Mouse (Mus musculus) layer of hippocampus, postnatal 10 days (tissue): ENCODE data around the gene Ptgr2. TPM values are rescaled to one million over a fixed set of nuclear protein-coding genes. Genes with fewer than 3 reads are reported as not detected.
A peak's percentile ranks its signal among the peaks of the same experiment; 100 is the strongest.
"Not testable (repeated sequence)": the region's sequence is repeated elsewhere in the genome, so short reads cannot be mapped to it uniquely, and the experiment has no call there.

Experiments used
- DNase-seq, 2 experiments: peaks; one replicate each; pipeline ENCODE4 v3.0.0; 2021; ENCODE audit warnings: low spot score in 2 of 2
- long read RNA-seq: library from polyadenylated mRNA; stranded (forward); transcript quantifications from one replicate; pipeline ENCODE4 v2.0.0, GENCODE M21; 2023
- total RNA-seq, 2 experiments: library from RNA; stranded (reverse); gene quantifications; 2 replicates each; pipeline ENCODE4 v1.2.3; 2021

The Ptgr2 gene
- total RNA-seq, result 10 to 100 TPM; 29.1 to 34.5 TPM
- long read RNA-seq, transcript Ptgr2-201 (10 exons, 3,168 nt), result major isoform, 44 of 57 reads
- long read RNA-seq, partial matches to known transcripts, result 3 of 57 reads
- long read RNA-seq, other reads (novel, unspliced or antisense), result 8 of 57 reads

DNA sequence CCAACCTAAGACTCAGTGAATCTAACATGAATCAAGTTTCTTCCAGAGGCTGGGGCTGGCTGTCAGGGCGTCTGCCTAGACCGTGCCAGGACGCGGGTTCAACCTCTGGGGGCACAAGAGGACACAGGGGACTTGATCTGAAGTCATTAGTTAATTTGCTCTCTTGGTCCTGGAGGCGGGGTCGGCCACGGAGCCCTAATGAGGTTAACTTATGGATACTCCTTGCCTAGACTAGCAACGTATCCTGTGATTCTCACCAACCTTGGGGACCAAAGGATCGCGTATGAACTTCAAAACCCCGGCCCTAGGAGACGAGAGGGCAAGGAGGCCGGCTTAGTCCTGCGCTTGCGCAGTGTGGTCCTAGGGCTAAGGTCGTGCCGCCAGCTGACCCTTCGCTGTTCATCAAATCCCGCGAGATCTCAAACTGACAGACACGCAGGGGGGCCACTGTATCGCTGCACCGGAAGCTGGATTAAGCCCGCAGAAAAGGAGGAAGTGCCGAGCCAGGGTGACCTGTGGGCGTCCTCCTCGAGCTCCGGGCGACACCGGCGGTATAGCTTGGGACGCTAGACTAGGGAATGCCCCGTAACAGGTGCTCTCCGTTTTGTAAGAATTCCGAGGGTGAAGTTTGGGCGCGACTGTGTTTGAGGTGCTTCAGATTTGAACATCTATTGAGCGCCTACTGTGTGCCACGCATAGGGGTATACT lies at the start of gene Ptgr2:
Ptgr2 (plus strand) TSS at position 348 of the 708 bp plus-strand sequence.
- peak; percentile 85 to 87 for DNase-seq

DNA sequence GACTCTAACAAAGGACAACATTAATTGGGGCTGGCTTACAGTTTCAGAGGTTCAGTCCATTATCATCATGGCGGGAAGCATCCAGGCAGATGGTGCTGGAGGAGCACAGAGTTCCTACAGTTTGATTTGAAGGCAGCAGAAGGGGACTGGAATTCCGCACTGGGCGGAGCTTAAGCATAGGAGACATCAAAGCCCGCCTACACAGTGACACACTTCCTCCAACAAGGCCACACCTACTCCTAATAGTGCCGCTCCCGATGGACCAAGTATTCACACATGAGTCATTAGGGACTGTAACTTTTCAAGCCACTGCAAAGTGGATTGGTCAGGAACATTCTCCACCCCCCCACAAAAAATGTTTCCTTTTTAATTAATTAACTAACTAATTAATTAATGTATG lies 49.5 kb upstream of the Ptgr2 start:
- DNase-seq, result no peak

DNA sequence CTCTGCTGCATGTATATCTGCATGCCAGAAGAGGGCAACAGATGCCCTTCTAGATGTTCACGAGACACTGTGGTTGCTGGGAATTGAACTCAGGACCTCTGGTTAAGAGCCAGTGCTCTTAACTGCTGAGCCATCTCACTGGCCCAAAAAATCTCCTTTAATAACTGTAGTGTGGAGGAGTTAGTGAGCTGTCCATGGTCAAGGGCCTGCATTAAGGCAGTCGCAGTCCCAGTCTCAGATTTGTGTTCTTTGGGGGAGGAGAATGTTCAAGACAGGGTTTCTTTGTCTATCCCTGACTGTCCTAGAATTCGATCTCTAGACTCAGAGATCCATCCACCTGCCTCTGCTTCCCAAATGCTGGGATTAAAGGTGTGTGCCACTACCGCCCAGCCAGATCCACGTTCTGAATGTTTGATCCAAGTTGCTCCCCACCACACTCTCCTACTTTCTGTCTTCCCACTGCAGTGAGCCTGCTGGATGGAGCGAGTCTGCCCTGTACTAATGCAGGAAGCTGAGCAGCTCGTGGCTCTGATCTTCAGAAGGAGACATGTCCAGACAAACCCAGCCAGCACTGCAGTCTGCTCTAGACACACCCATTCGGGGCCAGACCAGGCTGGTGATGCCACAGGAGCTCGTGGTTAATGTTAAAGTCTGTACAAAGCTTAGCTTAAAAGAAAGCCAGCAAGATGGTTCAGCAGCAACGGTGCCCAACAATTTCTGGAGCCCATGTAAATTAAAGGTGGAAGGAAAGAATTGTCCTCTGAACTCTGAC lies 48.9 kb upstream of the Ptgr2 start:
- no peak for DNase-seq

DNA sequence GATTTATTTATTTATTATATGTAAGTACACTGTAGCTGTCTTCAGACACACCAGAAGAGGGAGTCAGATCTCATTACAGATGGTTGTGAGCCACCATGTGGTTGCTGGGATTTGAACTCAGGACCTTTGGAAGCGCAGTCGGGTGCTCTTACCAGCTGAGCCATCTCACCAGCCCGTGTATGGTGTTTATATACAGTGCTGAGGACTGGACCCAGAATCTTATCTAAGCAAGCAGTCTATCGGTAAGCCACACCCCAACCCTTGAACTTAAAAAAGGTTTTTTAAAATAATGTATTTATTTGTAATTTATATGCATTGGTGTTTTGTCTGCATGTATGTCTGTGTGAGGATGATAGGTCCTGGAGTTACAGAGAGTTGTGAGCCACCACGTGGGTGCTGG lies 48.0 kb upstream of the Ptgr2 start:
- not testable (repeated sequence) for DNase-seq

DNA sequence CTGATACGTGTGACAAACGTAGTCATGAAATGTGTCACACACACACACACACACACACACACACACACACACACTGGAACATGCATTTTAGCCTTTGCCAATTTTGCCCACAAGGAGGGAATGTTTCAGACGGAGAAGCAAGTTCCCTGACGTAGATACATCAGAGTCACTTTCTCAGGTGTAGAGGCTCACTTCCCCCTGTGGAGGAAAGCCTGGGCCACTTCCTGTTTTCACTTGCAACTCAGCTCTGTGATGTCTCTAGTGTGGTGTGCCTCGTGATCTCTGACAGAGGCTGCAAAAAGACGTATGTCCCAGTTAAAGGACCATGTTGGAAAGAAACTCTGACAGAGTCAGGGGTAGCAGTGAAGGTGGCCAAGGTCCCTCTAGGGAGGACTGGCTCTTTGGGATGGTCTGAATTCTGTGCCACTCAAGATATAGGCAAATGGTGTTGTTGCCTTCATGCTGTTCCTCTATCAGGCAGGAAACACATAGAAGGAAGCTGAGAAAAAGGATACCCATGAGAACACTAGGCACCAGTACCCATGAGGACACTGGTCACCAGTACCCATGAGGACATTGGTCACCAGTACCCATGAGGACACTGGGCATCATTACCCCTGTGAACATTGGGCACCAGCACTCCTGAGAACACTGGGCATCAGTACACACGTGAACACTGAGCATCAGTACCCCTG lies 41.8 kb upstream of the Ptgr2 start:
- no peak for DNase-seq

DNA sequence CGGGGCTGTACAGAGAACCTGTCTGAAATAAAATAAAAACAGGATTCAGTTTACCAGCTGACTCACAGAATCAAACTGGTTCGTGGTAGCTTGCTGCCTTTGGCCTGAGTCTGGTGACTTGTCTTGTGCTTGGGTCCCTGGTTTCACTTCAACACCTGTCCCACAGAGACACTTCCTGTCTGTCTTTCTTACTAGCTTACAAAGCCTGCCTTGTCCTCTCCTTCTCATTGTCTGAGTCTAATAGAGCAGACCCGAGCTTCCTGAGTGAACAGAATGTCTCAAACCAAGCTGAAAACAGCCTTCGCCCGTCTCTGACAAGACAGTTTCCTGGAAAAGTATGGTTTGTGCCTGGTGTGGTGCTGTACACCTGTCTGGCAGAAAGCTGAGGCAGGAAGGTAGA lies 39.3 kb upstream of the Ptgr2 start:
- no peak for DNase-seq

DNA sequence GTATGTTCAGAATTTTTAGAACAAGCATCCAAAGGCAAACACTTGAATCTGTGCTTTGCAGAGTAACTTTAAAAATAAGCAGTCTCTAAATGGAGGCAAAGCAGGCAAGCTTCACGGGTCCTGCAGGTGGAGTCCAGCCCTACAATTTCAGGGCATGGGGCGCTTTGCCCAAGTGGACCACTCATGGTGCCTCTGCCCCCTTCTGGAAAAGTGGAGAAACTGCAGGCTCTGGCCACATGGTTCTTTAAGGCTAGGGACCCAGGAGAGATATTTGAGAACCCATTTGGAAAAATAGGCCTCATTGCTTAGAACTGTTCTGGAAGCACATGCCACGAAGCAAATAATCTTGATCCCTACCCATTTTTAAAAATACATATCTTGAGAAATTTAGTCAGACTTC lies 35.8 kb upstream of the Ptgr2 start:
- DNase-seq, result peak; percentile 65 to 72

DNA sequence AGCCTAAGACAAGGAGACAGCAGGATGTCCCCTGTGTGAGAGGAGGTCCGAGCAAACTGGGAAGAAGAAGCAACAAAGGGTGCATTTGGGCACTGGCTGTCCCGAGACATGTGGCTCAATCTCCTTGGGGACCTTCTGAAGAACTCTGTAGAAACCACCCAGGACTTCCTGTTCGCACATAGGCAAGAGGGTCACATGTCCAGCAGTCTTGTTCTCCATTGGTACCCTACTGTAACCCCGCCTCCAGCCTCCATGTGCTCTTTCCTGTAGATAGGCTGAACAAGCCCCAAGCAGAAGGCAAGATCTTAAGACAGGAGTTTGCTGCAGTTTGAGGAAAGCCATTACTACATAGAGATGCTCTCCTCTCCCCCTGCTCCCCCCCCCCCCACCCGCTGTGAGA lies 32.2 kb upstream of the Ptgr2 start:
- DNase-seq, result no peak

DNA sequence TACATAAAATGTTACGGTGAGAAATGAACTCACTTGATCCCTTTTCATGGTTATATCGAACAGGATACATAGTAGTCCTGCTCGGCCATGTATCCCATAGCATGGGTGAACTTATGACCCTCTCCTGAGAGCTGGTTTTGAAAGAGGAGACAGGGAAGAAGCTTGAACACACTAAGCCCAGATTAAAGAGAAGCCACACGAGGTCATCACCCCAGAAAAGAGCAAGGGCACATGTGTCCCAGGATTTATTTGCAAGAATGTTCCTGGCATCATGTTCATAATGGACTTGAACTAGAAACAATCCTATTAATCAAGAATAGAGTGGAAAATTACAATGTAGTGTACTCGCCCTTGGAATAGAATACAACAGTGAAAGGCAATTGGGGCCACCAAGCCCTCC lies 30.1 kb upstream of the Ptgr2 start:
- no peak for DNase-seq

DNA sequence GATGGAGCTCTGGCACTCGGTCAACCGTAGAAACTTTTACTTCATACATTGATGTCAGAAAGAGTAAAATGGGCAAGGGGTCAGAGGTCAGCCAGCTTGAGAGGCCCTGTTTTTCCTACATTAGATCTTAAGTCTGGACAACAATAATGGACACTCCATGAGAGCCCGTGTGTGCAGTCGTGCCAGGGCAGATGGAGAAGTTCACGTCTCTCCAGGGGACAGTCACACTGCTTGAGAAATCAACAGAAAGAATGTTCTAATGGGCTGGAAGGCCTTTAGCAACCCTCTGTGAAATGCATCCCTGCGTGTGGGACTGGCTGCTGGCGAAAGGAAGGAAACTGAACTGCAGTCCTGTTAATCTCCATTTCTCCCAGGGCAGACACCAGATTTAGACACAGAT lies 24.7 kb upstream of the Ptgr2 start:
- DNase-seq, result no peak

DNA sequence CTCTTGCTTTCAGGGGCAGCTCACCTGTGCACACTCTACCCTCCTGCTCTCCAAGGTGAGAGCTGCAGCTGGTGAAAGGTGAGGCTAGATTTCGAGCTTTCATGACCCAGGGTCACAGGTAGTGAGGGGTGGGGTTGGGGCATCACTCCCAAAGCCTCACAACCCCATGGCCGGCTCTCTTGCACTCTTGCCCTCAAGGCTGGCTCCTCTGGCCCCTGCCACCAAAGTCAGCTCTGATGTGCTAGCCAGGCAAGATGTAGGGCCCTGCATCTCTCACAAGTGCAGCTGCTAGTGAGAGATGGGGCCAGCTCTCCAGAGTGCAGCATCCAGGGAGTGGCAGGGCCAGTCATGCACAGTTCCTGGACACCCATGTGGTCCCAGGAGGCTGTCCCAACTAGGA lies 17.8 kb upstream of the Ptgr2 start:
- DNase-seq, result no peak

DNA sequence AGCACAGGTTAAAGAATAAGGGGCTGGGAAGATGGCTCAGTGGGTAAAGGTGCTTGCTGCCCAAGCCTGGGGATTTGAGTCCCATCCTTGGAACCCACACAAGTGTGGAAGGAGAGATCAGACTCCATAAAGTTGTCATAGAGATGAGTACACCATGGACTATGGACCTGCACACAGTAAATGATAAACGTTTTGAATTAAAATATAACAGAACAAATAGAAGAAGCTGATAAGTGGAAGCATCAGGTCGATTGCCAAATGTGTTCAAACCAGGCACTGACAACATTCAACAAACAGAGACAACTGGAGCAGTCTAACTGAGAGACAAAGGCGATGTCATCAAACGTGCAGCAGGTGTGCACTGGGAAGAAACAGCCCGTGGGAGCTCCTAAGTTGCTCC lies 11.7 kb upstream of the Ptgr2 start:
- DNase-seq, result no peak

DNA sequence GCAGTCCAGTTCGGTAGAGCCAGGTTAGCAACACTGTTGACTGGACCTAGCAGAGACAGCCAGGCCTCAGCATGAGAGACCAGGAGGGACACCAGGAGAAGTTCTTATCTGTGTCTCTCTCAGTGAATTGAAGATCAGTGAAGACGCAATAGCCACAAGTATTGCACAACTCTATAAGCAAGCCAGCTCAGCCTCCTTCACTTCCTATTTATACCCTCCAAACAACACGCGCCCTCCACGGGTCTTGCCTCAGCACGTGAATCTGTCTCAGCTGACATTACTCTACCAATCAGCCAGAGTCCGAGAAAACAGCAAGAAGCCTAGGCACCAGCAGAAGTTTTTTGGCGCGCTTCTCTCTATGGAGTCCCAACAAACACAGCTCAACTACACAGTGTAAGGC lies 9.7 kb upstream of the Ptgr2 start:
- no peak for DNase-seq

DNA sequence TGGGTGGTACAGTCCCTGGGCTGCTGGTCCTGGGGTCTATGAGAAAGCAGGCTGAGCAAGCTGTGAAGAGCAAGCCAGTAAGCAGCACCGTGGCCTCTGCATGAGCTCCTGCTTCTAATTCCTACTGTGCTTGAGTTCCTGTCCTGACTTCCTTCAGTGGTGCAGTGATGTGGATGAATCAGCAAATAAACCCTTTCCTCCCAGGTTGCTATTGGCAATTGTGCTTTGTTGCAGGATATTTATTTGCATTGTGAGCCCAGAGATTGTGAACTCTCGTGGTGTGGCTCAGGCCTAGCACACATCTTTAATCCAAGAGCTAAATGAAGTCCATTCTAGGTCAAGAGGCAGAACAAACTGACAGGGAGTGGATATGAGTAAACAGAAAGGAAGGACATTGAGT lies 8.7 kb upstream of the Ptgr2 start:
- no peak for DNase-seq

DNA sequence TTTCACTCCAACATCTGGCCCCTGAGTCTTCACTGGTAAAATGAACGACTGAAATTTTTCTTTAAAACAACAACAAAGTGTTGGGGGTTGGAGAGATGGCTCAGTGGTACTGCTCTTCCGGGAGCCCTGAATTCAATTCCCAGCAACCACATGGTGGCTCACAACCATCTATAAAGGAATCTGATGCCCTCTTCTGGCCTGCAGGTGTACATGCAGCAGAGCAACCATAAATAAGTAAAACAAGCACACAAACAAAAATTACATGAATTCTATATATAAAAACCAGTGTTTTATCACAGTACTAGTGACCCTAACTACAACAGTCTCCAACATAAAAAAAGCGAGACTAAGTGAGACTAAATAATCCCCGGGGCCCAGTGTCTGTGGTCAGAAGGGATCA lies 8.2 kb upstream of the Ptgr2 start:
- DNase-seq, result no peak

DNA sequence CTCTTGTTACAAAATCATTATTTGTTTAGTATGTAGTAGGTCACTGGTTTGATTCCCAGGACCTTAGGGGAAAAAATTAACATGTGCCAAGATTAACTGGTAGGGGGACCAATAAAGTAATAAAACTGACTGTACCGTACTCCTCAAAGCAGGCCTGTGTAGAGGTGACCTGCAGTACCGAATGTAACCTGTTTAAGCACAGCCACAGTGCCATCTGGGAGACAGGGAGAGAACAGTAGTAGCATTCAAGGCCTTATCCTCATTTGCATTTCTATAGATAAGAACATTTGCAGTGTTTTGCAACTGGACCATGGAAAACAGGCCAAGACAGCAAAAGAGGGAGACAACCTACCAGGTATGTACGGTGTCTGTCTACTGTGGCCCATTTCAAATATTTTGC lies 7.2 kb upstream of the Ptgr2 start:
- DNase-seq, result no peak

DNA sequence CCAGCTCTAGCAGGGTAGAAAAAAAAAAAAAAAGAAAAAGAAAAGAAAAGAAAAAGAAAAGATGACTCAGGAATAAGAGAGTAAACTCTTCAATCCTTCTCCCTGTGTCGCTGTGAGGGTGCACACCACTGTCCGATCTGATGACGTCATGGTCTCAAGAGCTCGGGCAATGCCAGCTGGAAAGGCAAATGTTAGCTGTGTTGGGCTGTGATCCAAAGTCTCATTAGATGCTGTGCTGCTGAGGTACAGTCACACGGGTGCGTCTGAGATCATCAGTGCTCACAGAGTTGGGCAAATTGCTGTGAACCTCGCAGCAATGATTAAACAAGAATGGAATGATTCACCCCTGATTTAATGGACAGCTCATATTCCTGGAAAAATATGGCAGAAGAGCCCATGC lies 6.1 kb upstream of the Ptgr2 start:
- DNase-seq, result peak in 1 of 2 experiments; percentile 18

DNA sequence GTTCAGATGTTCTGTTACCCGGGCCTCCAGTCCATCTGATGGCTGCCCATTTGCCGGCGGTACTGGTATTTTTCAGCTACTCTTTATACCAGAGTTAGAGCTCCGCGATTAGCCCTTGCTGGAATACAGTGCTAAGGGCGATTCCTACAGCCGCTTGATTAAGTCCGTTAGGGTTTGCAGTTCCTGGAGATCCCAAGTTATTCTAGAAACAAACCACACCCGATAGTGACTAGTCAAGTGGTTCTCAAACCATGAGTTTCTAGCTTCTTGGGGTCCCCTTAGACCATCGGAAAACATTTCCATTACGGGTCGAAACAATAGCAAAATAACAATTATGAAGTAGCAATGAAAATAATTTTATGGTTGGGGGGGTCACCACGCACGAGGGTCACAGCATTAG lies 641 bp upstream of the Ptgr2 start:
- DNase-seq, result no peak

DNA sequence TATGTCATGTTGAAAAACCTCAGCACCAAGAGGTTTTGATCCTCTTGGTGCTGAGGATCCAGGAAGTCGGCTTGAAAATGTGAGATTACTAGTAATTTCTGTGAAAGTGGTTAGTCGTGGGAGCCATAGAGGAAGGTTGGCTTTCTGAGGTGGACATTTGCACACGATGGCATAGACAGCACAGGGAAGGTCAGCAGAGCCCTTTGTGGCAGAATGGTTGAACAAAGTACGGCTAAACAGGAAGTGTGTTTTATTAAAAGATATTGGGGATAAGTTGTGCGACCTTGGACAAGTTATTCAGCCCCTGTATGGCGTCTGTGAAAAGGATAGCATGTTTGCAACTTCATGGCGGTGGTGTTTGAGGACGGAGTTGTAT lies 549 bp downstream of the Ptgr2 start:
- no peak for DNase-seq

DNA sequence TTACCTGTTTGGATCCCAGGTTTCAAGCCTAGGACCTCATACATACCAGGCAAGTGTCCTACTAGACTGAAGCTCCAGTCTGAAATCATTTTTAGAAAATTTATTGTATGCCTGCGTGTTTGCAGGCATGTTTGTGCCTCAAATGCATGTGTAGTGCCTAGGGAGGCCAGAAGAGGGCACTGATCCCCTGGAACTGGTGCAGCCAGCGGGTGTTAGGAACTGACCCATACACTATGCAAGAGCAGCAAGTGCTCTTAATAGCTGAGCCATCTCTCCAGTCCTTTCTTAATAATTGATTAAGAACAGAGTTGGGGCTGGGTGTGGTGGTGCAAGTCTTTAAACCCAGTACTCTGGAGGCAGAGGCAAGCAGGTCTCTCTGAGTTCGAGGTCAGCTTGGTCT lies 3.4 kb downstream of the Ptgr2 start:
- DNase-seq, result peak; percentile 29 to 30

DNA sequence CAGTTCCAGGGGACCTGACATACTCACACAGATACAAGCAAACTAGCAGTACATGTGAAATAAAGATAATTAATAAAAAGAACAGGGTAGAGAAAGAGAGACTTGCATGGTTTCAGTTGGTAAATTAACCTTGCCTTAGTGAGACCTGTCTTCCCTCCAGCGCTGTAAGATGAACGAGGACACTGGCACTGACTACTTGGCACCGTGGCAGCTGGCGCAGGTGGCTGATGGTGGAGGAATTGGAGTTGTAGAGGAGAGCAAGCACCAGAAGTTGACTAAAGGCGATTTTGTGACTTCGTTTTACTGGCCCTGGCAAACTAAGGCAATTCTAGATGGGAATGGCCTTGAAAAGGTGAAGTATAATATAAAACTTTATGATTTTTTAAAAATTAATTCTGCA lies 12.8 kb downstream of the Ptgr2 start:
- DNase-seq, result no peak

DNA sequence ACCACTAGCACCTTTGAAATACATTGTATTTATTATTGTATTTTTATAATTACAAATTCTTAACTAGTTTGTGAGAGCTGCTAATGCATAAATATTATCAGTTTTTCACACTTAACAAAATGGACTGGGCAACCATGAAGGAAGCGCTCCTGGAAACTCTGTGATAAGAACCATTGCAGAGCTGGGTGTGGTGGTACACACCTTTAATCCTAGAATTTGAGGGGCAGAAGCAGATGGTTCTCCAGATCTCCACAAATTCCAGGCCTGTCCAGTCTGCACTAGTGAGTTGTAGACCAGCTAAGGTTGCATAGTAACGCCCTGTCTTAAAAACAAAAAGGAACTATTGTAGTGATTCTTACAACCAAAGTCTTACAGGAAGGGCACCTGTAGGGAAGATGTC lies 14.2 kb downstream of the Ptgr2 start:
- DNase-seq, result no peak
